In the genomic region with DNA sequence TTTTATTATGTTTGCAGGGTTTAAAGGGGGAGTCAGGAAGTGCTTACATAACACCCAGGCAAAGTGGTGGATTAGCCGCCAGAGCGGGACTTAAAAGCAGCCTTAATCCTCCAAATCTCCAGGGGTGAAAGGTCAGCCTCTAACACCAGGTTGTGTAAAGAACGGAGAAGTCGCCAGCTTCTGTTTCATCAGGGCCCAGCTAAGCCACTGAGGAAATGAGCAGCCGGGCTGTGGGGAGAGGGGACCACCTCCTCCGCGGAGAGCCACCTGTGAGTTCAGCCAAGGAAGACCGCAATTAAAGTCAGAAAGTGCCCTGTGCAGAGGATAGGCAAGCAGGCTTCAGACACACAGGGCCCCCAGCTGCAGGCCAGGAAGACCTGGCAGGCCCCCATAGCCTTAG, we compare ENCODE assay signal across 14 mouse cellular contexts.
A peak's percentile ranks its signal among the peaks of the same experiment; 100 is the strongest.
DNase-seq lines count a peak whose midpoint lies in the region; ATAC-seq lines count a peak whose summit lies in the region.
"Had no signal": no experiment of that assay in that cellular context is flagged by ENCODE, and none has a peak within 500 bp of the region (broad histone marks: within the 10 kb centered on the region; RNA-seq: fewer than 3 reads in every experiment).

No protein-coding gene starts in this region.

- no peaks in the 10 kb centered on the region for H3K4me1 ChIP-seq in kidney, embryonic 15.5 days
- H3K4me1 ChIP-seq in embryonic facial prominence, embryonic 10.5 days = peaks cover 11% of the 10 kb centered on the region
- H3K4me1 ChIP-seq: heart, embryonic 10.5 days had no signal

- ATAC-seq in kidney, embryonic 15.5 days (replicated peaks; ENCODE audit: low FRiP score) = peak; percentile 59; the same call in 1 of the 2 replicates
- ATAC-seq: intestine, postnatal 0 days had no signal

- H3K9ac ChIP-seq in kidney, embryonic 15.5 days = no peak overlapping the region
- H3K9ac ChIP-seq: embryonic facial prominence, embryonic 15.5 days had no signal

- intact Hi-C loops in left cerebral cortex, postnatal 4 days (cut with DNase I) = no loop called here

- H3K27me3 ChIP-seq in kidney, embryonic 15.5 days = no peaks in the 10 kb centered on the region
- peaks cover 51% of the 10 kb centered on the region for H3K27me3 ChIP-seq in embryonic facial prominence, embryonic 10.5 days (replicated peaks; ENCODE audit: low read depth, poor library complexity, severe bottlenecking)

- H3K36me3 ChIP-seq in kidney, embryonic 15.5 days = no peaks in the 10 kb centered on the region
- H3K36me3 ChIP-seq in embryonic facial prominence, embryonic 10.5 days (replicated peaks) = no peaks in the 10 kb centered on the region
- H3K36me3 ChIP-seq: embryonic facial prominence, embryonic 15.5 days; heart, embryonic 10.5 days had no signal

- no peak overlapping the region for H3K27ac ChIP-seq in kidney, embryonic 15.5 days
- H3K27ac ChIP-seq in embryonic facial prominence, embryonic 10.5 days (replicated peaks) = no peak overlapping the region
- H3K27ac ChIP-seq: embryonic facial prominence, embryonic 15.5 days; heart, embryonic 10.5 days had no signal

- H3K4me3 ChIP-seq in kidney, embryonic 15.5 days (replicated peaks) = no peak overlapping the region
- H3K4me3 ChIP-seq in embryonic facial prominence, embryonic 10.5 days = no peak overlapping the region
- H3K4me3 ChIP-seq: embryonic facial prominence, embryonic 15.5 days; heart, embryonic 10.5 days had no signal

- H3K9me3 ChIP-seq in kidney, embryonic 15.5 days (replicated peaks) = no peaks in the 10 kb centered on the region
- no peaks in the 10 kb centered on the region for H3K9me3 ChIP-seq in embryonic facial prominence, embryonic 10.5 days
- H3K9me3 ChIP-seq: embryonic facial prominence, embryonic 15.5 days; heart, embryonic 10.5 days had no signal

- DNase-seq in kidney, adult 11 months = no peak
- DNase-seq in R1 (ENCODE audit: low read depth, low spot score) = peak; percentile 24
- DNase-seq in embryonic facial prominence, embryonic 10.5 days (ENCODE audit: low spot score) = peak; percentile 61
- DNase-seq in mesoderm, embryonic 11.5 days (ENCODE audit: low read depth, low spot score) = peak; percentile 39
- no peak for DNase-seq in frontal cortex, postnatal 36 days (ENCODE audit: low spot score in 2 of 2)
- no peak for DNase-seq in left cerebral cortex, postnatal 4 days
- no peak for DNase-seq in left cerebral cortex, adult 9 months (ENCODE audit: low spot score in 2 of 2)
- DNase-seq: cerebellum, adult 8-10 months; right cerebral cortex, postnatal 4 days; thymus, postnatal 14 days had no signal

- WGBS in kidney, embryonic 15.5 days = 9% methylated on average over 8 of the region's 8 CpGs
- WGBS in embryonic facial prominence, embryonic 10.5 days = 3% methylated on average over 8 of the region's 8 CpGs

- no peak overlapping the region for H3K4me2 ChIP-seq in kidney, embryonic 15.5 days
- H3K4me2 ChIP-seq: embryonic facial prominence, embryonic 15.5 days had no signal

Comparison
In these comparisons a context has a peak if more than half of its experiments do, and no peak if none do; other contexts are left out.
1. DNase-seq: peak in R1 (single experiment), embryonic facial prominence, embryonic 10.5 days (single experiment) and mesoderm, embryonic 11.5 days (single experiment); none in kidney, adult 11 months (single experiment), frontal cortex, postnatal 36 days (0 of 2), left cerebral cortex, postnatal 4 days (single experiment) and left cerebral cortex, adult 9 months (0 of 2).